Mouse (Mus musculus) liver, embryonic 15.5 days (tissue): ENCODE measurements at regions not wholly inside any gene's neighbourhood (a gene's known extent, or its start where the extent isn't known, plus 50 kb on each side); places are given as distances from the start of the nearest gene placed in this dataset.
"Not testable (repeated sequence)": the region's sequence is repeated elsewhere in the genome, so short reads cannot be mapped to it uniquely, and the experiment has no call there.

Experiments used
- ATAC-seq: fragments of 200-750 bp; cut with Nextera tagmentation; 2 replicates; pipeline ENCODE4 v1.8.0; 2017; ENCODE audit warnings: moderate number of reproducible peaks, mild to moderate bottlenecking, moderate library complexity; ENCODE audit not compliant: insufficient read depth
- H3K27ac ChIP-seq: fragments of 300-500 bp; sonication (generic); replicated peaks from 2 replicates; pipeline ENCODE4 v1.5.1; 2015; ENCODE audit warnings: mild to moderate bottlenecking, inconsistent platforms
- H3K27me3 ChIP-seq: fragments of 300-500 bp; sonication (generic); 2 replicates; pipeline ENCODE4 v1.6.1; 2015; ENCODE audit warnings: mild to moderate bottlenecking, inconsistent platforms
- H3K36me3 ChIP-seq: fragments of 300-500 bp; sonication (generic); replicated peaks from 2 replicates; pipeline ENCODE4 v1.6.1; 2015; ENCODE audit warnings: moderate library complexity, mild to moderate bottlenecking, inconsistent platforms
- H3K4me1 ChIP-seq: fragments of 300-500 bp; sonication (generic); replicated peaks from 2 replicates; pipeline ENCODE4 v1.6.1; 2015; ENCODE audit warnings: inconsistent platforms
- H3K4me2 ChIP-seq: fragments of 300-500 bp; sonication (generic); 2 replicates; pipeline ENCODE4 v1.6.1; 2015; ENCODE audit warnings: moderate library complexity, mild to moderate bottlenecking, inconsistent platforms
- H3K4me3 ChIP-seq: fragments of 300-500 bp; sonication (generic); replicated peaks from 2 replicates; pipeline ENCODE4 v1.5.1; 2015; ENCODE audit warnings: mild to moderate bottlenecking, inconsistent platforms
- H3K9ac ChIP-seq: fragments of 300-500 bp; sonication (generic); 2 replicates; pipeline ENCODE4 v1.6.1; 2015; ENCODE audit warnings: moderate library complexity, mild to moderate bottlenecking, inconsistent platforms
- H3K9me3 ChIP-seq: fragments of 300-500 bp; sonication (generic); replicated peaks from 2 replicates; pipeline ENCODE4 v1.6.1; 2016; ENCODE audit warnings: inconsistent platforms
- WGBS: fragments of 180-500 bp; shearing (Covaris S2); methylation state at CpG from one replicate; pipeline ENCODE4 v1.1.7; 2015; ENCODE audit warnings: mixed read lengths; ENCODE audit not compliant: insufficient replicate concordance; 5-methylcytosine and 5-hydroxymethylcytosine counted together

GRCm38 (mm10) chr4:10670846-10671428 is 203.4 kb upstream of the 2610301B20Rik start:
- WGBS, result 70% methylated on average over 6 of the region's 6 CpGs
- no peaks in the 10 kb centered on the region for H3K27me3 ChIP-seq
- no peak overlapping the region for H3K27ac ChIP-seq
- H3K4me3 ChIP-seq, result no peak overlapping the region
- ATAC-seq, result no peak
- H3K4me1 ChIP-seq, result no peaks in the 10 kb centered on the region
- no peak overlapping the region for H3K4me2 ChIP-seq
- H3K9ac ChIP-seq, result no peak overlapping the region
- H3K36me3 ChIP-seq, result no peaks in the 10 kb centered on the region
- no peaks in the 10 kb centered on the region for H3K9me3 ChIP-seq

GRCm38 (mm10) chr4:10691086-10691485 is 183.2 kb upstream of the 2610301B20Rik start:
- H3K4me3 ChIP-seq, result no peak overlapping the region
- H3K9ac ChIP-seq, result no peak overlapping the region
- no peaks in the 10 kb centered on the region for H3K9me3 ChIP-seq
- H3K27ac ChIP-seq, result no peak overlapping the region
- peaks cover 5% of the 10 kb centered on the region; the same call in 1 of the 2 replicates for H3K27me3 ChIP-seq
- 71% methylated on average over 9 of the region's 9 CpGs for WGBS
- no peaks in the 10 kb centered on the region for H3K4me1 ChIP-seq
- no peaks in the 10 kb centered on the region for H3K36me3 ChIP-seq
- no peak overlapping the region for H3K4me2 ChIP-seq
- no peak for ATAC-seq

DNA sequence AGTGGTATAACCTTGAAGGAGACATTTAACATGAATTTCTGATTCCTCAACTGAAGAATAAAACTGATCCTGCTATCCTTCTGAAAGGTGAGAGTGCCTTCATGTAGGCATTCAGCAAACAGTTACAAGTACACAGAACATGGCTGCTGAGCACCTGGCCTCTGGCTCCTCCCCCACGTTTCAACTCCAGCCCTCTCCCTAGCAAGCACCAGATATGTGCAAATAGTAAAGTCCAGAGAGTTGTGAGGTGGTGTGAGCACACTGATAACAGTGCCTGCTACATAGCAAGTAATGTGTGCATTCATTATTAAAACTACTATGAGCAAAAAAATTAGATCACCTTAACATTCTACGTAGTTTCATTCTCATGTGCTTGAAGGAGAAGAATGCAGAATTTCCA is 181.4 kb upstream of the 2610301B20Rik start:
- peak; percentile 68; the same call in 1 of the 2 replicates for ATAC-seq
- H3K36me3 ChIP-seq, result no peaks in the 10 kb centered on the region
- H3K4me1 ChIP-seq, result no peaks in the 10 kb centered on the region
- no peak overlapping the region for H3K27ac ChIP-seq
- no peak overlapping the region for H3K4me2 ChIP-seq
- no peak overlapping the region for H3K4me3 ChIP-seq
- no peaks in the 10 kb centered on the region for H3K9me3 ChIP-seq
- 52% methylated on average over 2 of the region's 2 CpGs for WGBS
- peaks cover 5% of the 10 kb centered on the region; the same call in 1 of the 2 replicates for H3K27me3 ChIP-seq
- no peak overlapping the region for H3K9ac ChIP-seq

DNA sequence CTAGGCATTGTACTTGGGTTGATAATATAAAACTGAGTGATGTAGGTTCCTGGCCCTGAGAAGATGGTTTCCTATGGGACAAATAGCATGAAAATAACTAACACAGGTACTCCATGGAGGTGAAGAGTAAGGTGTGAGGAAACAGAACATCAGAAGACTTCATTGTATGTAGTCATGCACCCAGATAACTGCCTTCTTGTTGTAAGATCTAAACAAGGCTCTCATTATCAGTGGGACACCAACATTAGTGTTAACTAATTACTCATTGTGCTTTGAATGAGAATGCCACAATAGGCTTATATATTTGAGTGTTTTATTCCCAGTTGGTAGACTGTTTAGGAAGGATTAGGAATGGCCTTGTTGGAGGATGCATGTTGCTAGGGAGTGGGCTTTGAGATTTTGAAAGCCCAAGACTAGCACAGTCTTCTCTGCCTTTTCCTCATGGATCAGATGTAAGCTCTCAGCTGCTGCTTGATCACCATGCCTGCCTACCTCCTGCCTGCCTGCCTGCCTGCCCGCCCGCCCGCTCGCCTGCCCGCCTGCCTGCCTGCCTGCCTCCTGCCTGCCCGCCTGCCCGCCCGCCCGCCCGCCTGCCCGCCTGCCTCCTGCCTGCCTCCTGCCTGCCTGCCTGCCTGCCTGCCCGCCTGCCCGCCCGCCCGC is 180.7 kb upstream of the 2610301B20Rik start:
- H3K27ac ChIP-seq, result no peak overlapping the region
- H3K36me3 ChIP-seq, result no peaks in the 10 kb centered on the region
- H3K4me2 ChIP-seq, result peak overlapping the region; percentile 27

GRCm38 (mm10) chr4:10694106-10694748 is 180.1 kb upstream of the 2610301B20Rik start:
- not testable (repeated sequence) for H3K27me3 ChIP-seq, H3K4me3 ChIP-seq, H3K36me3 ChIP-seq, H3K9me3 ChIP-seq, ATAC-seq, H3K9ac ChIP-seq, H3K4me1 ChIP-seq, H3K27ac ChIP-seq
- WGBS, result 37% methylated on average over 14 of the region's 21 CpGs
- peak overlapping the region; percentile 27; the same call in 1 of the 2 replicates for H3K4me2 ChIP-seq

More for the DNA sequence above, 180.7 kb upstream of the 2610301B20Rik start:
- Histone ChIP-seq H3K9ac (no peak overlapping the region), H3K4me3 (no peak overlapping the region), H3K4me1 (no peaks in the 10 kb centered on the region), H3K9me3 (no peaks in the 10 kb centered on the region), H3K27me3 (peaks cover 5% of the 10 kb centered on the region; the same call in 1 of the 2 replicates)
- 34% methylated on average over 6 of the region's 15 CpGs for WGBS
- no peak for ATAC-seq

DNA sequence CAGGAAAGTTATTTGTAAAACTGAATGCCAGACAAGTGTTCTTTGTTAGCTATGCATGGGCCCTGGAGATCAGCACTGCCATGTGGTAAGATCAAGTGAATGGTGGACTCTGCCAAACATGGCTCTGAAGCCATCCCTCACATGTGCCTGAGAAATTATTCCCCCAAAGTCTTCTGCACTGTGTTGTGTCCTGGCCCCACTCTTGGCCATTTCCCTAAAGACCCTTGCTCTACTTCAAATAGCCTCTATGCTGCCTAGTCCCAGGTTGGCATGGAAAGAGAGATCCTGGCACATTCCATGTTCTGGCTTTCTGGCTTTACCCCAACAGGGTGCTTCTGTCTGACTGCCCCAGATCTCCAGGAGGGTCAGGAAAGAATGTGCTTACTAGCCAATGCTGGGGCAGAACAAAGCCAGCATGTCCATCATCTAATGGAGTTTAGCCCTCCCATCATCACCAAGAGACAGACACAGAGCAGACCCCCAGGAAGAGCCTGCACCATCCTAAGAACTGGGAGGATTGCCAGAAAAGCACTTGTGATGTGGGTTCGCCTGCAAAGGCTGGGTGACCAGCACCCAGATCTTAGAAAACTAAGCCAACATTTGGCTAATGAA is 177.0 kb upstream of the 2610301B20Rik start:
- H3K27ac ChIP-seq, result no peak overlapping the region
- H3K9me3 ChIP-seq, result no peaks in the 10 kb centered on the region
- WGBS, result 45% methylated on average over 1 of the region's 1 CpGs
- no peak overlapping the region for H3K4me2 ChIP-seq
- ATAC-seq, result no peak
- H3K4me1 ChIP-seq, result no peaks in the 10 kb centered on the region
- peaks cover 5% of the 10 kb centered on the region; the same call in 1 of the 2 replicates for H3K27me3 ChIP-seq
- H3K9ac ChIP-seq, result no peak overlapping the region
- H3K4me3 ChIP-seq, result no peak overlapping the region
- H3K36me3 ChIP-seq, result no peaks in the 10 kb centered on the region

GRCm38 (mm10) chr4:10698637-10699036 is 175.7 kb upstream of the 2610301B20Rik start:
- H3K9ac ChIP-seq, result no peak overlapping the region
- no peaks in the 10 kb centered on the region for H3K4me1 ChIP-seq
- H3K4me2 ChIP-seq, result no peak overlapping the region
- no peak for ATAC-seq
- H3K27ac ChIP-seq, result no peak overlapping the region
- WGBS, result 62% methylated on average over 3 of the region's 3 CpGs
- H3K4me3 ChIP-seq, result no peak overlapping the region
- peaks cover 1% of the 10 kb centered on the region; the same call in 1 of the 2 replicates for H3K27me3 ChIP-seq
- H3K9me3 ChIP-seq, result no peaks in the 10 kb centered on the region
- H3K36me3 ChIP-seq, result no peaks in the 10 kb centered on the region

DNA sequence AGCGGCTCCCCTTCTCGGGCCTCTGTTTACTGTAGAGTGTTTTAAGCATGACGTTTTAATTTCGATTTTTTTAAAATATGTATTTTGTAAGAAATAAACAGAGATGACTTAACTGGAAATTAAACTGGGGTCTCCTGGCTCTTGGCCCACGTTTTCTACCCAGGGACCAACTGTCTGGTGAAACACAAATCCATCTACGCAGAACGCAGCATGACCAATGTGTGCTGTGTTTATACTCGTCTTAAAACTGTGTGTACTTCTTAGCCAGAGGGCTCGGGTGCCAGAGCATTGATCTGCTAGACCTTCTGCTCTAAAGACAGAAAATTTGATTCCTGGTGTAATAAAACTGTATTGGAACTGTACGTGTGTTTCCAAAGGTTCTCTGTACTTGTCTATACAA is 172.8 kb upstream of the 2610301B20Rik start:
- no peak overlapping the region for H3K4me3 ChIP-seq
- H3K36me3 ChIP-seq, result no peaks in the 10 kb centered on the region
- no peaks in the 10 kb centered on the region for H3K27me3 ChIP-seq
- 65% methylated on average over 10 of the region's 10 CpGs for WGBS
- no peak for ATAC-seq
- H3K4me2 ChIP-seq, result no peak overlapping the region
- H3K9me3 ChIP-seq, result no peaks in the 10 kb centered on the region
- H3K9ac ChIP-seq, result no peak overlapping the region
- no peak overlapping the region for H3K27ac ChIP-seq
- H3K4me1 ChIP-seq, result no peaks in the 10 kb centered on the region

DNA sequence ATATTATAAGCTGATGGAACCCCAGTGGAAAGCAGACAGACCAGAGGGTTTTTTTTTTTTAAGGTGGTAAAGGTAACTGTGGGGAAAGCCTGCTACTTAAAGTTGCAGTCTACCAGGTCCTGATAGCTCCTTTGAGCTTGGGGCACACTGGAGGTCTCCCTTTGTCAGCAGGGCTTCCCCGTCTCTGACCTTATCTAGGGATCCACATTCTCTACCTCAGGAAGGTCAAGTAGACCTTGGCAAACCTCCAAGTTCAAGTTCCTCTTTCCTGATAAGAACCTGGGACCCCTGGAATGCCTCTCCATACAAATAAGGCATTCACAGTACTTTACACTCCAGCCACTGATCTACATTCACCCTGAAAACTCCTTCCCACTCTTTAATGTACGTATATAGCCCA is 171.1 kb upstream of the 2610301B20Rik start:
- Histone ChIP-seq H3K4me1 (no peaks in the 10 kb centered on the region), H3K9ac (no peak overlapping the region), H3K4me3 (no peak overlapping the region), H3K27me3 (no peaks in the 10 kb centered on the region), H3K4me2 (no peak overlapping the region), H3K9me3 (no peaks in the 10 kb centered on the region), H3K27ac (no peak overlapping the region), H3K36me3 (no peaks in the 10 kb centered on the region)
- WGBS, result 32% methylated on average over 2 of the region's 2 CpGs
- ATAC-seq, result no peak

GRCm38 (mm10) chr4:10707016-10707657 is 167.2 kb upstream of the 2610301B20Rik start:
- Histone ChIP-seq H3K9ac (no peak overlapping the region), H3K27ac (no peak overlapping the region), H3K36me3 (no peaks in the 10 kb centered on the region), H3K27me3 (no peaks in the 10 kb centered on the region), H3K9me3 (no peaks in the 10 kb centered on the region), H3K4me2 (no peak overlapping the region), H3K4me1 (no peaks in the 10 kb centered on the region), H3K4me3 (no peak overlapping the region)
- WGBS, result 46% methylated on average over 7 of the region's 7 CpGs
- no peak for ATAC-seq

GRCm38 (mm10) chr4:10707658-10708056 is 166.6 kb upstream of the 2610301B20Rik start:
- H3K27ac ChIP-seq, result no peak overlapping the region
- H3K36me3 ChIP-seq, result no peaks in the 10 kb centered on the region
- no peak for ATAC-seq
- H3K27me3 ChIP-seq, result no peaks in the 10 kb centered on the region
- H3K9me3 ChIP-seq, result no peaks in the 10 kb centered on the region
- H3K9ac ChIP-seq, result no peak overlapping the region
- no peak overlapping the region for H3K4me3 ChIP-seq
- no peaks in the 10 kb centered on the region for H3K4me1 ChIP-seq
- no peak overlapping the region for H3K4me2 ChIP-seq
- 32% methylated on average over 2 of the region's 2 CpGs for WGBS
